Comparison of ENCODE assay signal across 7 mouse cellular contexts in genomic region chr1:54332988-54333387, GRCm38 (mm10).
DNase-seq lines count a peak whose midpoint lies in the region; TF ChIP-seq lines count a peak whose summit lies in the region.

No protein-coding gene starts in this region.

- peak; percentile 56 for TF ChIP-seq CTCF in kidney, adult 2 months (conservative IDR thresholded peaks at IDR 0.05; ENCODE audit: insufficient read depth, insufficient read length, low read depth, low read length)
- TF ChIP-seq CTCF in layer of hippocampus, adult 2 months (conservative IDR thresholded peaks at IDR 0.05): peak; percentile 81

- no peaks in the 10 kb centered on the region for H3K27me3 ChIP-seq in kidney, adult 2 months (replicated peaks; ENCODE audit: control insufficient read depth, insufficient read depth, low read length)

- WGBS in kidney, adult 2 months: 54% methylated on average over 4 of the region's 4 CpGs

- H3K4me3 ChIP-seq in kidney, adult 2 months (ENCODE audit: insufficient read depth, low read depth, low read length): no peak overlapping the region
- no peak overlapping the region for H3K4me3 ChIP-seq in layer of hippocampus, adult 2 months

- no peaks in the 10 kb centered on the region for H3K4me1 ChIP-seq in kidney, adult 2 months (ENCODE audit: control insufficient read depth, insufficient read depth, low read length)

- H3K36me3 ChIP-seq in kidney, adult 2 months (ENCODE audit: control insufficient read depth, insufficient read depth, low read length): no peaks in the 10 kb centered on the region

- H3K27ac ChIP-seq in kidney, adult 2 months (ENCODE audit: insufficient read depth, low read depth, low read length): no peak overlapping the region
- H3K27ac ChIP-seq in layer of hippocampus, adult 2 months: no peak overlapping the region

- DNase-seq in kidney, adult 2 months: peak; percentile 55
- DNase-seq in kidney, adult 11 months: no peak
- DNase-seq in NIH3T3 (ENCODE audit: low read depth) (peak; percentile 64), MN1 (ENCODE audit: low spot score) (no peak)
- peak; percentile 53 to 59 for DNase-seq in cerebellum, postnatal 14 days
- peak; percentile 33 to 55 for DNase-seq in layer of hippocampus, adult 2 months (ENCODE audit: low spot score in 2 of 2)
- peak; percentile 39 for DNase-seq in right cerebral cortex, adult 18-20 months

- TF ChIP-seq POLR2A in kidney, adult 2 months (IDR thresholded peaks at IDR 0.05; ENCODE audit: low read depth, low read length): no peak

Comparison
In these comparisons a context has a peak if more than half of its experiments do, and no peak if none do; other contexts are left out.
1. DNase-seq: peak in kidney, adult 2 months (single experiment), NIH3T3 (single experiment), cerebellum, postnatal 14 days (2 of 2), layer of hippocampus, adult 2 months (2 of 2) and right cerebral cortex, adult 18-20 months (single experiment); none in kidney, adult 11 months (single experiment) and MN1 (single experiment).